Mouse (Mus musculus): Measurements from ENCODE around the gene Sox9.

The Sox9 gene

DNA sequence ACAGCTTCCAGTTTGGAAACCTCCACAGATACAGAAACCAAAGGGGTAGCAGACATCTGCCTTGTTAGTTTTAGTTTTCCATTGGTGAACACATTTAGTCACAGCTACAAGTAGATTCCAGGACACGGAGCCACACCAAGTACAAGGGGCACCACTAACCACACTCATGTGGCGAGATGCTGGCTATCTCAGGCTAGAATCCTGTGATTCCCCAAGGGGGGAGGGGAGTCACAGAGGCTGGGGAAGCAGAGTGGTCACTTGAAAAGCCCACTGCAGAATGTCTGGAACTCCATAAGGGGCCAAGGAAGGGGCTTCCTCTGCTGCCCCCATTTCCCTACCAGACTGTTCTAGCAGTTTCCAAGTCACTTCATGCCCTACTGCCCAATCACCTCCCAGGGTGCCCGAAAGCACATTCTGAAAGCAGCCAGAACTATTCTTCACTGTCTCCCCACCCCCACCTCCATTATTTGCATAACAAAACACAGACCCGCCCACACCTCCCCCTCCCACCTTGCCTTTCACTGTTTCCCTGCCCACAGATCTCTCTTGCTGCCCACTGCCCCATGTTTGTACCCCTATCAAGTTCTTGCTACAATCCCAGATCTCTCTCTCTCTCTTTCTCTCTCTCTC lies 19.3 kb downstream of the Sox9 start:
- no peak for DNase-seq (ENCODE audit: low spot score in 2 of 2)

DNA sequence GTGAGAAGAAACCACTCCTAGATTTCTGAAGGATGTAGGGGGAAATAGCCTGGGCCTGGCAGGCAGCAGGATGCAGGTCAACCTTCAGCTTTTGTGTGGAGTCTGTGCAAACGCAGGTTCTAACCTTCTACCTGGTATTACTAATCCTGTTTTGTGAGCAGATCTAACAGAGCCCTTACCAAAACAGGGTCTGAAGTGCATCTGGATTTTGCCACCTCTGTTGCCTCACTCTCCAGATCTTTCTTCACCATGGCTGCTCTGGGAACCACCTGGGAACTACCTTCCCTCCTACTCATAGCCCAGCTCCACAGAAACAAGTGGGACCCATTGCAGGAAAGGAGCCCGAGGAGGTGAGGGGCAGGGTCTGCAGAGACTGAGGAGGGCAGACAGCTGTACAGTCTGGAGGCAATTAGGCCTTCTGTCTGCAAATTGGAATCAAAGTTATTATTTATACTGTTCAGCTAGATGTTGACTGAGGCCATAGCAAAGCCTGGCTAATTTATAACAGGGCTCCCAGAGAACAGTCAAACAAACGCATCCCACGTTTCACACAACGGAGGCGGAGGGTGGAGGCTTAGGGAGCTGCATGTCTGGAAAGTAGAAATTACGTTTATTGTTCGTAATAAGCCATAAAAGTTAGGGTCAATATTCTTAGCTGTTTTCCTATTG lies 25.9 kb downstream of the Sox9 start:
- DNase-seq (ENCODE audit: low spot score in 2 of 2): no peak

GRCm38 (mm10) chr11:112810447-112811151 lies 28.6 kb downstream of the Sox9 start:
- DNase-seq (ENCODE audit: low spot score in 2 of 2): no peak

DNA sequence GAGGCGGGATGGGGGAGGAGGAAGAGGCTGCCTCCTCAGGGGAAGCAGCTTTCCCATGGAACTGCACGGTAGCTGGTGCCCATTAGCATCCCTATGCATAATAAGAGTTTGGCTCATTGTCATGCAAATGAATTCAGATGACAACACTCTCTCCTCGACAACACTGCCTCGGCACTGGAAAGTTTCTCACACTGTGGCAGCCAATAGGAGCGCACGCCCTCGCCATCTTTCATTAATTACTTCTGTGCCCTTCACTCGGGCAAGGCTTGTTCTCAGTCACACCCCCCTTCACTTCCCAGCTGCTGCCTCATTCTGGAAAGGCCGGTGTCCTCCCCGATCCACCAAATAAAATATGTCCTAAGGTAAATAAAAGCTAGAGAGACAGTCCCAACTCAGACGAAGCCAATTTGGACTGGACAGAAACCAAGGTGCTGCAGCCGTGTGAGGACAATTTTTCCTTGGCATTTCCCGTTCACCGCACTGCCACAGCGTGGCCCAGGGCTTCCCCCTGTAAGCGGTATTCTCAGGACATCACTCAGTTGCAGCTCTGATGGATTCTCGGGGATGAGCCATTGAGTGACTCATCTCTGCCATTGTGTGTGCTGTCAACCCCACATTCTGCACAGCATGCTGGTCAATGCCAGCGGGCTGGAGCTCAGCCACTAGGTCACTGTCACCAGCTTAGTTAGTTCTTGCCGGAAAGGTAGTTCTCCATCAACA lies 29.3 kb downstream of the Sox9 start:
- DNase-seq (ENCODE audit: low spot score in 2 of 2): no peak

- no peak for DNase-seq (ENCODE audit: low spot score in 2 of 2)
Observed at GRCm38 (mm10) chr11:112817829-112818650, 36.0 kb downstream of the Sox9 start.

- DNase-seq (ENCODE audit: low spot score in 2 of 2): no peak
Observed at GRCm38 (mm10) chr11:112818651-112819270, 36.7 kb downstream of the Sox9 start.

GRCm38 (mm10) chr11:112821536-112821935 lies 39.5 kb downstream of the Sox9 start:
- no peak for DNase-seq (ENCODE audit: low spot score in 2 of 2)

GRCm38 (mm10) chr11:112824146-112824545 lies 42.1 kb downstream of the Sox9 start:
- no peak for DNase-seq (ENCODE audit: low spot score in 2 of 2)

DNA sequence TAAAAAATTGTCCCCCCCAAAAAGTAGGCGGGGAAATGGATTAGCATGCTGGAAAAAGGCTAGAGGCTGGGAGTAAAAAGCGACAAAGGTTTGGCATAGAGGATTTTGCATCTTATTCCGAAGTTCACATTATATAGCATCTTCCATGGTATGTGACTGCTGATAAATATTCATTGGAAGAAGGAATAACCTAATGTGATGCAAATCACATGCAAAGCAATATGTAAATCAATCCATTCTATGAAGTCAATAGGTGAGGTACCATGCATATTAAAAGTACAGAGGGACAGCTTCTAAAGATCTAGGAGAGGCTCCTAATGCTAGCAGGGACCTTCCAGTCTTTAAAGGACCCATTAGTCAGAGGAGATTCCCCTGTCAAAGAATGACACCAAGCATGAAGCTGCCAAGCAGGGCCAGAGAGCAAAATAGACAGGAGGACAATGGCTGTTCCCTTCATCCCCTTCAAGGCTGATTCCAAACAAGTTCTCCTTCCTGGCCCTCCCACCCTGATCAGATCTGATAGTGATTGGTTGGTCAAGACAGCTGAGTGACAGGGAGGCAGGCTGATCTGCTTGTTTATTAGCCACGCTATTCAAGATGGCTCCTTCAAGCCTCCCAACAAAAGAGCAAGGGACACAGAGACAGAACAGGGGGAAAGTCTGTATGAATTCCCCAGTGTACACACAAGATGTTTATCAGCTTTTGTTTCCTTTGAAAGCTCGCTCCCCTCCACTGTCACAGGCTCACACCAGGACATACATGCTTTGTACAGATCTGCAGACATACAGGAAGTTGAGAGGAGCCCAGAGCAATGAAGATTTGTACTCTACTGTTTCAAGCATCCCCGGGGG lies 44.4 kb downstream of the Sox9 start:
- DNase-seq (ENCODE audit: low spot score in 2 of 2): no peak

DNA sequence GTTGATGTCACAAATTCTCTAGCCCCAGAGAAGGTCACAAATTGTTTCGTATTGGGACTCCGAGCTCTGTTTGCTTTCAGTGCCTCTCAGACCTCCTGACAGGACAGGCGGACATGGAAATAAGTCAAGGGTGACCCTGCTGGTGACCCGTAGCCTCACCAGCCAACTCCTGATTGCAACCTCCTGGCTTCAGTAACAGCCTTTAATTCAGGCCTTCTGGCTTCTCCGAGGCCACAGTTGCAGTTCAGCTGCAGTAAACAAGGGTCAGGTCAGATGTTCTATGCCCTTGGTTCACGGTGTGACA lies 45.0 kb downstream of the Sox9 start:
- no peak for DNase-seq (ENCODE audit: low spot score in 2 of 2)

GRCm38 (mm10) chr11:112828553-112829287 lies 46.7 kb downstream of the Sox9 start:
- DNase-seq (ENCODE audit: low spot score in 2 of 2): no peak

DNA sequence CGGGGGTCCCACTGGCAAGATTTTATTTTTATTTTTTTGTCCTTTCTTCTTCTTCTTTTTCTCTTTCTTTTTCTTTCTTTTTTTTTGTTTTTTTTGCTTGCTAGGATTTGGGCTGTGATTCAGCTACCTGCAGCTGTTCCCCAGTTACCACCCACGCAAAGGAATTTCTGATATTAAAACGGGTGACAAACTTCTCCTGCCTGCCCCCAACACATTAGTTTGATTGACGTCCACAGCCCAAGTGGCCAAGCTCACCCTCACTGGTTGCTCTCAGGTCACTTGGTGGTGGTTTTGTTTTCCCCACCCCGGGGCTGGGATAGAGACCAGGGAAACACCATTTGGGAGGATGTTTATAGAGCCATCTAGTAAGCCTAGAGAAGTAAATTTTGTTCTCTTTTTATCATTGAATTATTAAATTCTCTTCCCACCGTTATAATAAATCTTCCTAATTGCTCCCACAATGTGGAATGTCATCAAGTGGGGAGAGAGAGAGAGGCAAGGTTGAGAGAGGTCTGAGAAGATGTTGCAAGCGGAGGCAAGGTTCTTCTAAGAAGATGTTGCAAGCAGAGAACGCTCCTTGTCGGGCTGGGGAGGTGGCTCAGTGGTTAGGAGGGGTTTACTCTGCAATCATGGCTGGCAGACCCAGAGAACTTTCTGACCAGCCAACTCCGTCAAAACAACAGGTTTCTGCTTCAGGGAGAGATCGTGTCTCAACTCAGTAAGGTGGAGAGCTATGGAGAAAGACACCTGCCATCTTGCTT lies 52.4 kb downstream of the Sox9 start:
- no peak for DNase-seq (ENCODE audit: low spot score in 2 of 2)

DNA sequence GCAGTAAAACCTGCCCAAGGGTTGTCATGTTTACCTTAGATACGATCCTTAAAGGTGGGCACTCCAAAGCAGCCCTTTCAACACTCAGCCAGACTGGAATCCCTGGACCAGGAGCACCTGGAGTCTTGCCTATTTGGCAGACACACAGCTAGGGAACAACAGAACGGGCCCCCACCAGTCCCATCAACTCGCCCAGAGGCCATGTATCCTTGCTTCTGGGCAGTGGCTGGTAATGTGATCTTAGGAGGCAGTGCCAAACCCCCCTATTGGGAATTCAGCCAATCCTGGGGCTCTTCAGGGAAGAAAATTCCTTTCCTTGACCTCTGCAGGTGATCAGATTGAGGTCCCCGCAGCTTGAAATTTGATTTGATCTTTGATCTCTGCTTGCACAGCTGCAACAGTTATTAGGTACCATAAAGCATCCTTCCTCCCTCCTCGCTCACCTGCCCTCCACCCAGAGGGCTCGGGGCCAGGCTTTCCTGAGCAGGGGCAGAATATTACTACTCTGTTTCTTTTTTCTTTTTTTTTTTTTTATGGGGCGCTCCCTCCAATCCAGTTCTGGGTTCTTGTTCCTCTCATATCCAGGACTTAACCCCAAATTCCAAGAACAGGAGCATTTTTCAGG lies 53.6 kb downstream of the Sox9 start:
- DNase-seq (ENCODE audit: low spot score in 2 of 2): no peak
